Mouse (Mus musculus): ENCODE data around the gene Gm20662.

The Gm20662 gene

DNA sequence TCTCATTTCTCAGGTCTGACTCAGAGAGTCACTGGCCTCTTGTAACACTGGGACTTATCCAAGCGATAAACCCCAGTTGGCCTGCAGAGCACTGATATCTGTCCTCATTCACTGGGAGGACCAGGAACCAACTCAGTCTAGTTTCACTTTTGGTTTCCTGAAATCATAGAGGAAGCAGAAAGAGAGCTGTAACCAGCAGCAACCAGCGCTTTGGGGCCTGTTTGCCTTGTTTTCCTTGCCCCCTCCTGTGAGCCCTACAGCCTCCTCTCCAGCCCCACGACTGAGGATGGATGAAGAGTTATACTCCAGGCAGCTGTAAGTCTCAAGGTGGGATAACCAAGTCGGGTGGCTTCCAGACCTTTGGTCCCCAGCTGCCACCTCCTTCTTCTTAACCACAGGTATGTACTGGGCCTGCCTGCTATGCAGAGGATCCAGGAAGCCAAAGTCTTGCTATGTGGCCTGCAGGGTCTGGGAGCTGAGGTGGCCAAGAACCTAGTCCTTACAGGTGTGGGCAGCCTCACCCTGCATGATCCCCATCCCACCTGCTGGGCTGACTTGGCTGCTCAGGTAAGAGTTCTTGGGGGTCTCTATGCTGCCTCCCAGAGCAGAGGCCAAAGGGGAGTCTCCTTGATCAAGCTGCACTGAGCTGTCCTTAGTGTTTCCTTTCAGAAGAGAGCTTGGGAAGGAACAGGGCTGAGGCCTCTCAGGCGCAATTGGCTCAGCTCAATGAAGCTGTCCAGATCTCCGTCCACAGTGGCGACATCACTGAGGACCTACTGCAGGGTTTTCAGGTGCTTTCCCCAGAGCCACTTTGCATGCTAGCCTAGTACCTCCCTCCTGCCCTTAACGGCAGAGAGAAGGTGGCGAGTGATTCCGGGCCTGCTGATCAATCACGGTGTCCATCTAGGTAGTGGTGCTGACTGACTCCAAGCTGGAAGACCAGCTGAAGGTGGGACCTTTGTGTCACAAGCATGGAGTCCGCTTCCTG is 20.5 kb upstream of the Gm20662 start, which contains the start of gene Uba7:
Gene Uba7, plus strand, starts transcription at position 107 of the 988 bp plus-strand sequence.
- in situ Hi-C loops (cut with MseI, MboI), result no loop called here

DNA sequence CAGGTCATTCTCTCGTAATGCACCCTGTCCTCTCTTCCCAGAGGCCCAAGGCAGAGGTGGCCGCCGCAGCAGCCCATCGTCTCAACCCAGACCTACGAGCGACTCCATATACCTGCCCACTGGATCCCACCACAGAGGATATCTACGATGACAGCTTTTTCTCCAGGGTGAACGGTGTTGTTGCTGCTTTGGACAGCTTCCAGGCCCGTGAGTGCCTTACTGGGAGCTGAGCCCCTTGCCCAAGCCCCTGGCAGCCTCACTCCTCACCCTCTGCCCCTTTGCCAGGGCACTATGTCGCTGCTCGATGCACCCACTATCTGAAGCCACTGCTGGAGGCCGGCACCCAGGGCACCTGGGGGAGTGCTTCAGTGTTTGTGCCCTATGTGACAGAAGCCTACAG is 17.3 kb upstream of the Gm20662 start:
- in situ Hi-C loops (cut with MseI, MboI), result no loop called here

DNA sequence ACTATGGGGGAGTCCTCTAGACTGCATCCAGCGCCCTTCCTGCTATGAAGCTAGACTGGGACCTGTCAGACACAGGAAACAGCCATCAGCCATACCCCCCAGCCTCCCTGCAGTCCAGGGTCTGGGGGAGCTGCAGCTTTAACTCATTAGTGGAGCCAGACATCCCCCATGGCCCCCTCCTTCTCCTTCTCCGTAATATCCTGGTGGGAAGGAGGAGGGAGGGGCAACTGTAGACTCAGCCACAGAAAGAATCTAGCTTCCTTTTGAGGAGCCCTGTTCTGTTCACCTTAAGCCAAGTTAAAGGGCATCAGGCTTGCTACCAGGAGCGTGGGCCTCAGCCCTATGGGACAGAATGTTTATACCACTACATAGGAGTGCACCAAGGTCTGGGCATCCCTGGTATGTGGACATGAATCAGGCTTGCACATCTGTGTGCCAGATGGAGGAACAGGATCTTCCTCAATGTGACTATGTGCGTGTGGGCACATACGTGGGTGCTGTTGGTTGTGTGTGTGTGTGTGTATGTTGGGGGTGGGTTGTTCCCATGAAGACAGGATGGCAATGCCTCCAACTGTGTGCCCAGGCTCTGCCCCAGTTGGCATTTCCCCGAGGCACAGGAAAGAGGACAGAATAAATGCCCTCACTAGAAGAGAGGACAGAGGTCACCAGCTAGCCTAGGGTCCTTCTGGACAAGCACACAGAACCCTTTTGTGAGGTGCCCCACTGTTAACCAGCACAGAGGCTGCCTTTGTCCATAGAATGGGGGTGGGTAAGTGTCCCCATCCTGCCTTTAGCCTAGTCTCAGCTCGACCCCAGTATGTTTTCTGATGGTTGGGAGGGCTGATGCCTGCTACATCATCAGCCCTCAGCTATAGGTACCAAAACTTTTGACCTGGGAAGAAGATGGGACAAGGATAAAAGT is 14.2 kb upstream of the Gm20662 start:
- in situ Hi-C loops (cut with MseI, MboI), result no loop called here

DNA sequence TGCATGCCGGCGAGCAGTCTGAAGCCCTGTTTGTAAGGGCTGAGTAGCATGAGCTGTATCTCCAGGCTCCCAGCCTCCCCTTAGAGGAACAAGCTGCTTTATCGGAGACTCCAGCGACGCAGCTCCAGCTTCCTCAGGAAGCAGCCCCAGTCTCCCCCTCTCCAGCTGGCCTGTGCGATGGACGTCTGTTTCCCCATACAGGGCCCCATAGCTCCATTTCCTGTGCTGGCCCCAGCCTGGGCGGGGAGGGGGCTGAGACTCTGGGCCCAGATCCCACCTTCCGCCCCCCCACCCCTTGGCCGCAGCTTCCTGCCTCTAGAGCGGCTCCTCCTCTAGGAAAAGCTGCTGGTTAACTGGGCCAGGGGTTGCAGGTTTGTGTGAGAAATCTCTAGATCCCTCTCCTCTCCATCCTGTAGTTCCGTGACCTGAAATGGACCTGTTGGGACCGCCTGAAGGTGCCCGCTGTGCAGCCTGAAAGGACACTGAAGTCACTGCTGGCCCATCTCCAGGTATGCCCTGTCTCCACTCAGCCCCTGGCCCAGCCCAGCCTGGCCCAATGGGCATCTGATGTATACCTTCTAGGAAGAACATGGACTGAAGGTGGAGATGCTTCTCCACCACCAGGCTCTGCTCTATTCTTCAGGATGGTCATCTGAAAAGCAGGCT is 13.3 kb upstream of the Gm20662 start, which contains the start of gene Gm20661:
Gene Gm20661, plus strand, starts transcription at position 378 of the 666 bp plus-strand sequence.
- in situ Hi-C loops (cut with MseI, MboI), result no loop called here

DNA sequence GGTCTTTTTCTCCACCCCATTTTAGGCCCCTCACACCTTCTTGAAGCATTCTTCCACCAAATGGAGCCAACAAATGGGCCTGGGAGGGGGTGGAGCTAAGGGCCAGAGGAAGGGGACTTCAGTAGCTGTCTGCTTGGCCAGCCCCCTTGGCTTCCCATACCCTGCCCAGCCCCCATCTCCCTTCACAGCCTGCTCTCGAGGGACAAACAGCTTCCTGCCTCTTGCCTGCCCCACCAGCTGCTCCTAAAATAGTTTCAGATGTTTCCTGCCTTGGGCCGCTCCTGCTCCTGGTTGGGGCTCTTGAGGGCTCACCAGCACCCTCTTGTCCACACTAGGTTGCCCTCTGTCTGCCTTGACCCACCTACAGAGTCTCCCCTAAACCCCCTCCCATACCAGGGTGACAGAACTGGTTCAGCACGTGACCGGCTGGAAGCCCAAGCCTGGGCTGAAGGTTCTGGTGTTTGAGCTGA is 12.7 kb upstream of the Gm20662 start:
- in situ Hi-C loops (cut with MseI, MboI), result no loop called here

DNA sequence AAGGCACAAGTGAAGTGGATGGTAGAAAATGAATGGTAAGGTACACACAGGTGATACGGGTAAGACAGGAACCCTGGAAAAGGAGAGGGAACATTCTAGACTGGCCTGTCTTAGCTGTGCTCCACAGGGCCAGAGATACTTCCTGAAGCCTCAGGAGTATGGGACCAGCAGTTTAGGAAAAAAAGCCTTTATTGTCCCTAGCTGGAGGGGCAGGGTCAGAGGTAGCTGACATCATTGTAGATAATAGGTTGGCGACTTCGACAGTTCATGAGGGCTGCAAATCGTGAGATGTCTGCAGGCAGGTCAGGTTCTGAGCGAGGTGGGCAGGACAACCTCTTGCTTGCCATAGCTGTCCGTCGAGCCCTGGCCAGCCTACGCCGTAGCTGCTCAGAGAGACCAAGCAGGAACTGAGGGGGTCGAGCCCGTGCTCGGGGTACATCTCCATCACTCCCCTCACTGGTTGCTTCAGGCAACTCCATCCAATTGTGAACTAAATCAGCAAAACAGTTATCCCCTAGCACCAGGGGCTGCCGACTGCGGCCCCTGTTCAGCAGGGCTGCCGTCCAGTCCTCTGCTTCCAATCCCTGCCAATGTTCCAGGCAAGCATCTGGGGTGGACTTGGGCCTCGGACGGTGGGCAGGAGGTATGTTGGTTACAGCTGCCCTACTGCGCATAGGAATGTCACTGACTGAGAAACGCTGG is 11.9 kb upstream of the Gm20662 start:
- in situ Hi-C loops (cut with MseI, MboI), result no loop called here

DNA sequence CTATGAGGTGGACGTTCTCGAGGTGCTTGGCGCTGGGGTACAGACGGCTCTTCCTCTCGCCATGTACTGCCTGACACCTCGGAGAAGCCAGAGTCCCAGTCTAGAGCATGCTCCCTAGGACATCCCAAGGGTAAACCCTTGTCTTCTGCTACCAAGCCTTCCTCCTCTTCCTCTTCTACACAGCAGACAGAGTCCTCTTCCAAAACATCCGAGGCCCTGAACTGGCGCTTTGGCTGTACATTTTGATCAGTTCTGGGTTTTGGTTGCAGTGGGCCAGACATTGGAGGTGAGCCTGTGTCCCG is 11.4 kb upstream of the Gm20662 start:
- in situ Hi-C loops (cut with MseI, MboI), result no loop called here

DNA sequence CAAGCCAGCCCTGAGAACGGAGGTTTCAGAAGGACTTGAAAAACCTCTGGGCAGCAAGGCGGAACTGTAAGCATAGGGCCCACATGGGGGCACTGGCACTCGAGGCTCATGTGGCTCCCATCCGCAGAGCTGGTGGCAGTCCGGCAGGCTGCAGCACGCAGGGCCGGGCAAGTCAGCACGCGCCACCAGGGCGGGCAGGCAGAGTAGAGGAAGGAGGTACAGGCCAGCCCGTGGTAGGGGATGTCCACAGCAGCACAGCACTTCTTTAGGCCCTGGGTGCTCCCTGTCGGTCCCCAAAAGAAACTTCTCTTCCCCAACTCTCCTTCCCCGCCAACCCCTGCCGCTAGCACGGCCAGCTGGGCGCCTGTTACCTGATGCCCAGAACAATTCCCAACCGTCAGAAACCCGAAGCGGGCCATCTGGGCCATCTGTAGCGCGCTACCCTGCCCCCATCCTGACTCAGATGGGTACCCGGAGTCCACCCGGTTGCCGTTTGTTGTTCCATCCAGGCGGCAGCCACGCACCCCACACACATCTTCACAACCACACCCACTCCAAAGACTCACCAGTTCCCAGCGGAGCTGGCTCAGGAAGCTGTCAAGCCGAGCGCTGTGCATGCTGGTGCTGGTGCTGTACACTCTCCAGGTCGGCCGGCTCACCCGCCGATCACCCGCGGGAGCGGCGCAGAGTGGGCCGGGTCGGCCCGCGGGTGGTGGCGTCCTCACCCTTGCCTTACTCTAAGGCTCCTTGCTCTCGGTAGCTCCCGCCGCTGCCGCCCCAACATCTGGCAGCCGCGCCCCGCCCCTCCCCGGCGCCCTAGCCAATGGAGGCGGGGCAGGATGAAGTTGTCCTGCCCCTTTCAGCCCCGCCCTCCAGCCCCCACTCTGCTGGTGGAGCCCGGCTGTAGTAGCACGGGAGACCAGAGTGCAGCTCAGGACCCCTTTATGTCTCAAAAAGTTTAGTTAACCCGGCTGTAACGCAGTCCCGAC is 10.7 kb upstream of the Gm20662 start, which contains the start of gene Inka1:
Gene Inka1, minus strand, starts transcription at position 749 of the 989 bp plus-strand sequence.
- in situ Hi-C loops (cut with MseI, MboI), result no loop called here

DNA sequence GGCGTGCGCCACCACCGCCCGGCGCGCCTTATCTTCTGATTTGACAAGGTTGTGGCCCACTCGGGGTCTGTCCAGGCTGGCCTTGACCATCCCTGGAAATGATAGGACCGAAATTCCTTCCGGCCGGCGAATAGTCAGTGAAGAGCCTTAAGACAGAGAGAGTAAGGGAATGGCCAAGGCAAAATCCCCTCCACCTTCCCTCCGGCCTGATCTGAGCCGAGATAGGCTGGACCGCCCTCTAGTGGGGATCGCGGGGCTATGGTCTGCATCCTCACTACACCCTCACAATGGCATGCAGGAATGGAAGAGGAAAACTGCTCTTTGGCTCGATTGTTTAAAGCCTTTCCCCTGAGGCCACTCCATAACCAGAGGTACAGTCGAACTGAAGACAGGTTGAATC is 9.8 kb upstream of the Gm20662 start:
- in situ Hi-C loops (cut with MseI, MboI), result no loop called here

DNA sequence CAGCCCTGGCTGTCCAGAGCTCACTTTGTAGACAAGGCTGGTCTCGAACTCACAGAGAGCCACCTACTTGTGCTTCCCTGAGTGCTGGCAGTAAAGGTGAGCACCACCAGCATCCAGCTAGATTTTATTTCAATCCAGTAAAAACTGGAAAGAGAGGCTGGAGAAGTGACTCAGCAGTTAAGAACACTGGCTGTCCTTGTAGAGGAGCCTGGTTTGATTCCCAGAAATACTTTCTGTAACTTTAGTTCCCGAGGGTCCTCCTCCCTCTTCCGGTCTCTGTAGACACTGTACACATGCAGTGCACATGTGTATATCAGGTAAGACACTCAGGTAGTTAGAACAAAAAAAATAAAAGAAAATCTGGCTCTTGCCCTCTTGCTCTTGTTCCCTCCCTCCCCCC is 8.2 kb upstream of the Gm20662 start:
- in situ Hi-C loops (cut with MseI, MboI), result no loop called here

DNA sequence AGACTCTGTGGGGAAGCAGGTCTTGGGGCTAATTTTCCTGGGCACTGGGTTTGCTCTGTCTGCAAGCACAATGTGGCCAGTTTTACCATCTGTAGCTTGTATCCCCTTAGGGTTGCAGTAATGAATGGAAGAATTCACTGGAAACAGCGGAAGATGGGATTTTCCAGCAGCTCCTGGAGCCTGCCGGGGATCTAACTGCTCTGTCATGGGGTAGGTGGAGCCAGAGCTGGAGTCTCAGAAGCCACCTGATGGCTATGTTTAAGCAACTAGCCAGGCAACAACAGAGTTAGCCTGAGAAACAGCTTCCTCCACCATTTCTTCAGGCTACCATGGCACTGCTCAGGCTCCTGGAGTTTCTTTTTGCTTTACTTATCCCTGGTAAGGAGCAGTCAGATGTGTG is 4.0 kb upstream of the Gm20662 start, which contains the start of gene Cdhr4:
Gene Cdhr4, plus strand, starts transcription at position 301 of the 400 bp plus-strand sequence.
- in situ Hi-C loops (cut with MseI, MboI), result no loop called here

DNA sequence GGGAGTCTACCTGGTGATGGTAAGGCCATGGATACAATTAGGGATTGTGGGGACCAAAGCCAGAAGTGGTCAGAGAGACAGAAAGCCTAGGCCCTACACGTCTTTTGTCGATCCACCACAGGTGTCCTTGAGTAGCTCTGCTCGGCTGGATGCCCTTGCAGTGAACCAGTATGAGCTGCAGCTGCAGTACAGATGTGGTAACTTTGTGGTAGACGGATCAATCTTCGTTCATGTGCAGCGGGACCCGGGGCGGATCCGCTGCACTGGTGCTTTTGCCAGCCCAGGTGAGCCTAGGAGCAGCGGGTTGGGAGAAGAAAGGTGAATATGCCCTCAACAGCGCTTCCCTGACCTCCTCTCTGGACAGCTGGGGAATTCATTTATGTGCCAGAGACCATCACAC is 3.1 kb upstream of the Gm20662 start:
- in situ Hi-C loops (cut with MseI, MboI), result no loop called here

DNA sequence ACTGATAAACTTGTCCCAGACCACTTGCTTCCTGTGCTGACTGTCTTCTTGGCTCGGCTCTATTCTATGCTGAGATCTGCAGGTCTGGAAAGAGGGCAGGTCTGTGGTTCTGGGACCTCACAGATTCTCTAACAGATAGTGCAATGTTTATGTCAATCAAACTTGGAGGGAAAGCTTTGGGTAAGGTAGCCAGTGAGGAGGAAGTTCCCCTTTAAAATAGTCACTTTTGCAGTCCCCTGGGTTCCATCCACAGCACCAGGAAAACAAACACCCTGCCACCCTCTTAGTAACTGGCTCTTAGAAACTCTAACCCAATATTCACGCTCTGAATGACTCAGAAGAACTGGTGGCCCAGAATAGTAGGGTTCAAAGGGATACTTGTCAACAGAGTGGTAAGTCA is 1.7 kb upstream of the Gm20662 start:
- in situ Hi-C loops (cut with MseI, MboI), result no loop called here

DNA sequence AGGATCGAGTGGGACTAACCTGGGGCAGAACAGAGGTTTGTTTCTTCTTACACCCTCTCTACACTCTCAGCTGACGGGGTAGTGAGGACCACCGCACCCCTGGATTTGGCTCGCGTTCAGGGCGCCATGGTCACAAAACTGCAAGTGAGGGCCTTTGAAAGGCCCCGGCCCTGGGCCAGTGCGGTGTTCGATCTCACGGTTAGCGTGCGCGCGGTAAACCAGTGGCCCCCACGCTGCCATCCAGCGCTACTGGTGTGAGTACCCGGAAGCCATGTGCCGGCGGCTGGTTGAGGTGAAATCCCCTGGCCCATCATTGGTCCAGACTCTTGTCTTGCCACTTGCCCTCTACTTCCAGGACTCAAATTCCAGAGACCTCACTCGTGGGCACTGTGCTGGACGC is 636 bp upstream of the Gm20662 start:
- in situ Hi-C loops (cut with MseI, MboI), result no loop called here

DNA sequence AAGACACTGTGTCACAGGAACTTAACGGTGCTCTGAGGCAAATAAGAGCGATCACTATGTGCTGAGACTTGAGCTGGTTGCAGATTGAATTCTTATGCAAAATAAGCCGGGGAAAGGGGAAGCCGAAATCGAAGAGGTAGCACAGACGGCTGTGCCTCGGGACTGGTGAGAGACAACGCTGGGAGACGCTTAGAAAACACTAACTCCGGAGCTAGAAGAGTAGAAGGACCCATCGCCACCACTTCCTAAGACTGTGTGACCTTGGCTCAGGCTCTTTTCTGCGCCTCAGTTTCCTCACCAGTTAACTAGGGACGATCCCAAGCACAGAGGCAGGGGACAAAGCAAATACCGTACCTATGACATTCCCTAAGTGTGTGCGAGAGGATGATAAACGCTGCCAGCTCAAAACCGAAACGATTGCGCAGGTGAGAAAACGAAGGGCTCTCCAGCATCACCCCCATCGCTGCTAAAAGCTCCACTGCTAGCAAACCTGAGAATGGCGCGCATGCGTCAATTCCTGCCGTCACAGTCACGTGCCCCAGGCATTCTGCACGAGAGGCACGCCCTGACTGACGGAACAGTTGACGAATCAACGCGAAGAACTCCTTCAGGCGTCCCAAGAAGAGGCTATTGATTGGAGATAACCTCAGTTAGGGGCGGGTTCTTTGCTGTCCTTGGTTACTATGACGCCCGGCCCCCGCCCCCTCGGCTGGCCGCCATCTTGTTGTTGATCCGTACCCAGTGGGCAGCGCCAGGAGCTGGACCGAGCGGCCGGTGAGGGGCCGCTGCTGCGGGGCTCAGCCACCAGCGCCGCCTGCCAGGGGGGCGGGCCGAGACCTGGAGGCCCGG is 6.0 kb downstream of the Gm20662 start, which contains the start of gene Ip6k1:
Gene Ip6k1, plus strand, starts transcription at position 580 of the 849 bp plus-strand sequence.
- in situ Hi-C loops (cut with MseI, MboI), result no loop called here

DNA sequence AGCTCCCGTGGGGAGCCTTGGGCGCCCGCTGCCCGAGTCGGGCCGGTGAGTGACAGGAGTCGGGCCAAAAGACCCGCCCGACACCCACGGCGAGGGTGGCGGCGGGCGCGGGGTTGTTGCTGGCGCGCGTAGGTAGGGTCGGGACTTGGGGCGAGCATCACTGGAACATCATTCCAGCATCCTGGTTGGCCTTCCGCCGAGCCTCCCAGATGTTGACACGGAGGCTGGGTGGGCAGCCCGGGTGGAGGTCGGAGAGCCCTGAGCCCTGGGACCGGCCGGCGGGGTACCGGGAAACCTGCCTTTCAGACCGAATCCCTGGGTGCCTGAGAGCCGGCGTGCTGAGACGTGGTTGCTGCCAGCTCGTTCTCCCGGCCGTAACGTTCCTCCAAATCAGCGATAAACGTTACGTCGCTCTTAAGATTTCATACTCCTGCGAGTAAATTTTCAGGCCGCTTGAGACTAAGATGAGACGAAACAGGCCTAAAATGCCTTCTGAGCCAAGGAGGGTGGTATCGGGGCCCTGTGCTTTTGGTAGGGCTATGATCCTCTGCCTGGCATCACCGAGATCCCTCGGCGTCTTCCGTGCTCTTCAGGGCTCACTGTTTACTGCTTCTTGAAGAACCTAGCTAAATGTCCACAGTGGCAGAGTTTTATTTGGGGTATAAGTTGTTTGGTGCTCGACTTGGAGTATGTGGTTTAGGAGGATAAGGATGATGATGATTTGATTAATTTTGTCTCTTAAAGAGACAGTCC is 6.8 kb downstream of the Gm20662 start:
- in situ Hi-C loops (cut with MseI, MboI), result no loop called here

DNA sequence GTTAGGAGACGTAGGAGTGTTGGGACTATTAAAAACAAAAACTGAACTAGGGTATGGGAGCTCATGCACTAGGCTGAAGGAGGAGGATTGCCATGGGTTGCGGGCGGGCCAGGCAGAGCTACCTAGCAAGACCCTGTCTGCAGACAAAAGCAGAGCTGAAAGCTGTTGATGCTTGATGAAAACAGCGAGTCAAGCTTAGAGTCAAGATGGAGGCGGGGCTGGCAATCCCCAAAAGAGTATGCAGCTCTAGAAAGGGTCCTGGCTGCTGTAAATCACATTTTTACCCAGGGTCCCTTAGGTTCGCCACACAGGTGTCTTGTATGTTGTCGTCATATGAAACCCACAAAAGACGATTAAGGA is 7.4 kb downstream of the Gm20662 start:
- in situ Hi-C loops (cut with MseI, MboI), result no loop called here

DNA sequence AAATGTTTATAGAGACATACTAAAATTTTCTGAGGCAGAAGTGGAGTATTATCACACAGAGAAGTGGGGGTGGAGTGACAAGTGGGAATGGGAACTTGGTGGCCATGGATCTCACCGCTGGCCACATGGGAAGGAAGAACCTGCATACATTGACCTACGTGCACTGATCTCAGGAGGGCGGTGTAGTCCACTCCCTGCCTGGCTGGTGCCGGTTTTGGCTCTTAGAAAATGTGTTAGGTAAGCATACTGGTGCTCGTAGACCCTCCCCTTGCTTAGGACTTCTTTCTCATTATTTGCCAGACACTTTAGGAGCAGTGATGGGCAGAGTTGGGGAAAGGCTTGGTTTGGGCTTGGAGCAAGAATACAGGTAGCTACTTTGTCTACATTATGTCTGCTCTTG is 11.9 kb downstream of the Gm20662 start:
- in situ Hi-C loops (cut with MseI, MboI), result no loop called here

Measured in mouse trophoblast stem cell (cell line).